Mouse (Mus musculus): ENCODE measurements around the gene Mcpt8.
"Not testable (repeated sequence)": the region's sequence is repeated elsewhere in the genome, so short reads cannot be mapped to it uniquely, and the experiment has no call there.

The Mcpt8 gene

DNA sequence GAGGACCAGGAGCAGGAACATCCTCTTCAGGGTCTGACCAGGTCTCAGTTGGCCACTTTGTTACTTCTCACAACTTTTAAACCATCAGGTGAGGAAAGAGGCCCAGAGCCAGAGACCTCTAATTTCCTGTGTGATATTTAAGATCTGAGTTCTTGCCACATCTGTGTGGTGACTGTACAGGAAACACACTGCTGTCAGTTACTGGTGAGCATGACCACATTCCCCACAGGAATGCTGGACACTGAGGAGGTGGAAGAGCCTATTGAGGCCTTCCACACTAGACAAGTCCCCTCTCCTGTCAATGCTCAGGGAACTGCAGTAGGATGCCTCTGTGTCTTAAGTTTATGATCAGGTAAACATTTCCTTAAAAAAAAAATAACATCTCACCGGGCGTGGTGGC, at the start of gene Mcpt8:
Gene Mcpt8 (minus strand): TSS at position 107 of the 400 bp plus-strand sequence.
- no peak for DNase-seq (ENCODE audit: low read depth)

- not testable (repeated sequence) for DNase-seq (ENCODE audit: low read depth)
Observed at GRCm38 (mm10) chr14:56133675-56134074, 48.6 kb upstream of the Mcpt8 start.

DNA sequence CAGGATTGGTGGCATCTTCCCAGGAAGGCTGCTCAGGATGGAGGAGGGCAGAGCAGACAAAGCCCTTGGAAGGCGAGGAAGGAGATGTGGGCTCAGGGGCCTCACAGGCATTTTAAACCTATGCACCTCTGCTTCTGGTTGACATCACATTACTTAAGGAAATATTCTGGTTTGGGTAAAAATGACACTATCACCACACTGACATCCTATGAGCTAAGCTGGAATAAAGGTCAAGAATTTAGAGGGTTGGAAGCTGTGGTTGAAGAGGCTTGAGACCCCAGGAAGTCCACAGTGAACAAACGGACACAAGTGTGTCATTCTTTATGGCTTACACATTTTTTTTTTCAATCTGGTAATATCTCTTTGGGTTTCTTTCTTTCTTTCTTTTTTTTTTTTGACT, 47.4 kb upstream of the Mcpt8 start, which contains the start of gene Gzmd:
Gene Gzmd (minus strand): TSS at position 101 of the 400 bp plus-strand sequence.
- DNase-seq (ENCODE audit: low read depth) = not testable (repeated sequence)

DNA sequence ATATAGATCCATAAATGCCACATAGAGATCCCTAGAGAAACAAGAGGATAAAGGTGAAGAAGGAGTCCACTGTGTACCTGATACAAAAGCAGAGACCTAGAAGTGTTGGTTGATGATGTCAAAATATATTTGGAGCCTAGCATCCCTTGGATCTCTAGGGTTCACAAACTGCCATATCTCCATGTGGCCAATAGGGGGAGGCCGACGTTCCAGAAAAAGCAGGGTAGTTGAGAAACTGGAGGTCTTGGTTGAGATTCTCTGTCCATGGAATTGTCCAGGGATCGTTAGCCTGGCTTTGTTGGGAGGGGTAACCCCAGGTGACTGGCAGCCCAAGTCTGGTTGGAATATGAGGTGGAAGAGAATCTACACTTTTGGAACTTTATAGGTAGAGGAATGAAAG, 43.3 kb upstream of the Mcpt8 start:
- no peak for DNase-seq (ENCODE audit: low read depth)

DNA sequence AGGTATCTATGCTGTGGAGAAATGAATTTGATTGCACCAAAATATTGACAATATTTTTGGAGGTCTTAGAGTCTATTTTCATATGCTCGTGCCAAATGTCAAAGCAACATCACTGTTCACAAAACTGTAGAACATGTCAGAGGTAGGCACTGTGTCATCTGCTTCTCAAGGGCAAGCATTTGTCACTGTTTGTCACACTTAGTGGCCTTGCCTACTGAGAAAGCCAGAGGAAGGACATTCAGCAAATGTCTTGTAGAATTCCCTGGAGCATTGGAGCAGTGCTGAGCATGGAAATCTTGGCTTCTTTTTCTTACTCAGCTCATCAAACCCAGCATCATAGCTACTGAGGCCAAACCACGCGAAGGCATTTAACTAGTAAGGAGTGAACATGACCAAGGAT, 38.4 kb upstream of the Mcpt8 start:
- no peak for DNase-seq (ENCODE audit: low read depth)

GRCm38 (mm10) chr14:56120525-56120924, 35.5 kb upstream of the Mcpt8 start, which contains the start of gene Gzme:
Gene Gzme, minus strand, starts transcription at chr14:56120625.
- no peak for DNase-seq (ENCODE audit: low read depth)

GRCm38 (mm10) chr14:56115531-56116310, 30.6 kb upstream of the Mcpt8 start:
- not testable (repeated sequence) for DNase-seq (ENCODE audit: low read depth)

- DNase-seq (ENCODE audit: low read depth) = no peak
Observed at GRCm38 (mm10) chr14:56105447-56106180, 20.5 kb upstream of the Mcpt8 start.

GRCm38 (mm10) chr14:56105016-56105415, 19.9 kb upstream of the Mcpt8 start:
- DNase-seq (ENCODE audit: low read depth) = no peak

GRCm38 (mm10) chr14:56103452-56103851, 18.4 kb upstream of the Mcpt8 start:
- DNase-seq (ENCODE audit: low read depth) = no peak

GRCm38 (mm10) chr14:56102386-56102785, 17.3 kb upstream of the Mcpt8 start, which contains the start of gene Ctsg:
Gene Ctsg, minus strand, starts transcription at chr14:56102574.
- DNase-seq (ENCODE audit: low read depth) = no peak

DNA sequence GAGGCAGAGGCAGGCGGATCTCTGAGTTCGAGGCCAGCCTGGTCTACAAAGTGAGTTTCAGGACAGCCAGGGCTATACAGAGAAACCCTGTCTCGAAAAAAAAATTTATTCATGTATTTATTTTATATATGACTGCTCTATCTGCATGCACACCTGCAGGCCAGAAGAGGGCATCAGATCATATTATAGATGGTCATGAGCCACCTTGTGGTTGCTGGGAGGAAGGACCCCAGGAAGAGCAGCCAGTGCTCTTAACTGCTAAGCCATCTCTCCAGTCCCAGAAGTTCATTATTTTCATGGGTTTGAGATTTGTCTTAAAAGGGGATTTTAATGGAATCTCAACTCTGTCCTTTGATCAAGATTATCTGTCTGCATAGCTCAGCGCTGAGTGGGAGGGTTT, 13.9 kb upstream of the Mcpt8 start:
- DNase-seq (ENCODE audit: low read depth) = peak; percentile 27

DNA sequence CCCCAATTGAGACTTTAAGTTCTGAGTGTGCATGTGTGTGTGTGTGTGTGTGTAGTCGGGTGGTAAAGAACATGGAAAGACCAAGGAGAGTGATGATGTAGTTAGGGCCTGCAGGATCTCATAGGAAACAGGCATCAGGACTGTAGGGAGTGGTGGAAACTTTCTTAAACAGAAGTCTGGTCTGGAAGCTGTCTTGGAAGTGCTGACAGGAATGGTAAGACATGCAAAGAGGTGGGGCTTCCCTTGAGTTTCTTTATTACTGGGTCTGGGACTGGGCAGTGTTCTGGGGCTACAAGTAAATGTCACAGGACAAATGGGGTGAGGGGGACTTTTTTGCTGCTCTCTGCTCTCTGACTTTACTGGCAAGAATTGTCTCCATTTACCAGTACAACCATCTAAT, 12.5 kb upstream of the Mcpt8 start:
- DNase-seq (ENCODE audit: low read depth) = no peak

DNA sequence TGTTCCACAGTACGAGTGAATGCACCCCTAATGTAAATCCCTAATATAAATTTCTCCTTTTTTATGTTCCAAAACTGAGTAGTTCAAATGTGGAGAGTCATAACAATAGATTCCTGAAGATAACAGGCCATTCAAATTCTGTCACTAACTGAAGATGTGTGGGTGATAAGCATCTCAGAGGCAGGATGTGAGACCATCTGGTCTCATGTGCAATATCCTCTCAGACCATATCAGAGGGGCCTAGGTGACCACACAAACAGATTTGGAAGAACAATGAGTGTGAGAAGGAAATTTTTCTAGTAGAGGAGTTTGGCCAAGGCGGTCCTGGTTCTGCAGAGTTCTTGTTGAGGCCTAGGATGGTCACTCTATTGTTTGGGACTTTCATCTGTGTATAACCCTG, 8.3 kb upstream of the Mcpt8 start:
- no peak for DNase-seq (ENCODE audit: low read depth)

DNA sequence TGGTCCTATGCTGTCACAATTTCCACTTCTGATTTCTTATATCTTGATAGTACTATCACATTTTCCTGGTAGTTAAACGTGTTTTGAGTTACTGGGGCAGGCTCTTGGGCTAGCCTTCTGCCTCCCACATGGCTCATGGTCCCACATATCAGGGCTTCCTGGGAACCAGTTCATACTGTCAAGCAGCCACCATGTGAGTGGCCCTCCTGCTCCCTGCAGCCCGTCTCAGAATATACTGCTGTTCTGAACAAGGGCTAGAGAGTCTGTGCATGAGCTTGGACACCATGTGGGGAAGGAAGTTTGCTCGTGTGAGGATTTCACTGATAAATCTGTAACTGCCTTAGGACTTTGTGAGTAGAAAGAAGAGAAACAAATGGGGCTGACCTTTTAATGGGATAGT, 1.6 kb upstream of the Mcpt8 start:
- DNase-seq (ENCODE audit: low read depth) = no peak

DNA sequence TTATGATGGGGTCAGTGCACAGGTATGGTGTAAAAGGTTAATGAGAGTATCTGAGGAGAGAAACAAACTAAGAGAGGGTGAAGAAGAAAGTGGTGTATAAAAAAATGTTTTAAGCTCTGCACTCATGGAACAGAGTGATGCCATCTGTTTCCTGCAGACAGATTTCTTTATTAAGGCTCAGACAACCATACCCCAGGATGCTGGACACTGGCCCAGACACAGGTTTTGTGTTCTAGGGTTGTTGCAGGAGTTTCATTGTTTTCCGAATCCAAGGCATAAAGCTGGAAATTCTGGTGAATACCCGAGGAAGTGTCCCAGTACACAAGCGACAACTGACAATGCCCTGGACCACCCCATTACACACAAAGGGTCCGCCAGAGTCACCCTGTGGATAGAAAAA, 3.1 kb downstream of the Mcpt8 start:
- DNase-seq (ENCODE audit: low read depth) = no peak

DNA sequence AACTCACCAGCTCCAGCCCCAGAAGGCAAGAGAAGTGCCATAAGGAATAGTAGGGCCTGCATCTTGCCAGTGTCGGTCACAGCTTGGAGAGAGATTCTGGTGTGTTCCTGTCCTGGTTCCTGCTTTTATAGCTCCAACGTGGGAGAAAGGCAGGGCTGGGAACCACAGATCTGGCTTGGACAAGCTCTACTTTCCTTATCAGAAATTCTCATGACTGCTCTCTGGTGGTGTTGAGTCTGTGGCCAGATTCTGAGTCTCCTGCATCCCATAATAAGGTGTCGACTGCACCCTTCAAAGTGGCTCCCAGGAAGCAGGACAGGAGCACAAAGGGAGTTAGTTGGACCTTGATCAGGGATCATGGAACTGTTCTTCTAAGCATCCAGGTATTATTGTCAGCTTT, 22.9 kb downstream of the Mcpt8 start, which contains the start of gene Mcpt4:
Gene Mcpt4 (minus strand): TSS at position 101 of the 400 bp plus-strand sequence.
- DNase-seq (ENCODE audit: low read depth) = not testable (repeated sequence)

DNA sequence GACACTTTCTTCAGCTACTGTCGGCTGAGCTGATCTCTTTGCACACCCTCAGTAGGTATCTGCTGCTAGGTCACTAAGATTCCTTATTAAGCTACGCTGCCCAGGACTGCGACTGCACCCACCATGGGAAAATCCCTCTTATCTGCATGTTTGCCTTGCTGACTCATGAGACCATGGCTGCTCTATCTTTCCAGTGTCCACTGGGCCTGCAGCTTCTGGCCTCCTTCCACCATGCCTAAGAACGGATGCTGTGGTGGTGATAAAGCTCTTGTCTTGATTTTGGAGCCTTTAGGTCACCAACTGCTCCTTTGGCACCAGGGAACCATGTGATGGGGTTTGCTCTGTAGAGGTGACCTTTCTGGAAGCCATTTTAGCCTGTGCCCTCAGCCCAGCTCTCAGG, 27.4 kb downstream of the Mcpt8 start:
- DNase-seq (ENCODE audit: low read depth) = no peak

- DNase-seq (ENCODE audit: low read depth) = no peak
Observed at GRCm38 (mm10) chr14:56055408-56055807, 29.7 kb downstream of the Mcpt8 start.

- DNase-seq (ENCODE audit: low read depth) = not testable (repeated sequence)
Observed at GRCm38 (mm10) chr14:56041792-56042191, 43.3 kb downstream of the Mcpt8 start, which contains the start of gene Mcpt2. Gene Mcpt2, plus strand, starts transcription at chr14:56042041.

DNA sequence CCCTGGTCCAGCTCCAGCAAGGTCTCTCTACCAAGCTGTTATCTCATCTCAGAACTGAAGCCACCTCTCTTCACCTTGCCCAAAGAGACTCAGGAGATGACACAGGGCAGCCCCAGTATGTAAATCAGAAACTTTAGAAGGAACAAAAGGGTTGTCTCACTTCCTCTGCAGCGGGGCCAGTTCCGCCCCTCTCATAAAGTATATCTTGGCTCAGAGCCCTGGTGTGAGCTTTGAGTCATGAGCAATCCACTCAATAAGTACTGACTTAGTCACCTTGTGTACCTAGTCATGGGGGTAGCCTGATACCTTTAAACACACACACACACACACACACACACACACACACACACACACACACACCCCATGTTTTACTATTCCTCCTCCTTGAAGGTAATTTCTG, 50.6 kb downstream of the Mcpt8 start:
- no peak for DNase-seq (ENCODE audit: low read depth)
